Mouse (Mus musculus) v-Abl transformed pro-B cells (cell line): ENCODE data around the gene Ucn2.

Experiments used
- in situ Hi-C, 2 experiments: fragments of 400-800 bp; cut with MboI; formaldehyde crosslinking; loops; one replicate each; pipeline ENCODE4 v1.15.1; 2025; ENCODE audit not compliant: unreplicated experiment in 2 of 2

The Ucn2 gene

GRCm38 (mm10) chr9:108985710-108986109 is at the start of gene Ucn2:
TSS of gene Ucn2 (plus strand) at chr9:108986010.
- in situ Hi-C loops: no loop called here

- in situ Hi-C loops: no loop called here
These were observed 49.1 kb upstream of the Ucn2 start, which contains the start of gene Uqcrc1 for GRCm38 (mm10) chr9:108936418-108937364. TSS of gene Uqcrc1 (plus strand) at chr9:108936633.

- in situ Hi-C loops: no loop called here
These were observed 40.7 kb upstream of the Ucn2 start for GRCm38 (mm10) chr9:108945111-108945510.

GRCm38 (mm10) chr9:108945608-108946007 is 40.2 kb upstream of the Ucn2 start:
- in situ Hi-C loops: no loop called here

- in situ Hi-C loops: no loop called here
These were observed 36.4 kb upstream of the Ucn2 start for GRCm38 (mm10) chr9:108949231-108949966.

GRCm38 (mm10) chr9:108949967-108950728 is 35.7 kb upstream of the Ucn2 start:
- in situ Hi-C loops: no loop called here

- in situ Hi-C loops: no loop called here
These were observed 32.7 kb upstream of the Ucn2 start, which contains the start of gene Col7a1 for GRCm38 (mm10) chr9:108953081-108953636. TSS of gene Col7a1 (plus strand) at chr9:108953586.

GRCm38 (mm10) chr9:108955241-108955640 is 30.6 kb upstream of the Ucn2 start:
- in situ Hi-C loops: no loop called here

- in situ Hi-C loops: no loop called here
These were observed 30.0 kb upstream of the Ucn2 start for GRCm38 (mm10) chr9:108955846-108956245.

- in situ Hi-C loops: no loop called here
These were observed 22.2 kb upstream of the Ucn2 start for GRCm38 (mm10) chr9:108963577-108963976.

GRCm38 (mm10) chr9:108964338-108964737 is 21.5 kb upstream of the Ucn2 start:
- in situ Hi-C loops: no loop called here

GRCm38 (mm10) chr9:108970623-108971022 is 15.2 kb upstream of the Ucn2 start:
- in situ Hi-C loops: no loop called here

GRCm38 (mm10) chr9:108976483-108976882 is 9.3 kb upstream of the Ucn2 start:
- in situ Hi-C loops: no loop called here

- in situ Hi-C loops: no loop called here
These were observed 7.8 kb upstream of the Ucn2 start for GRCm38 (mm10) chr9:108977966-108978365.

- in situ Hi-C loops: no loop called here
These were observed 3.3 kb upstream of the Ucn2 start for GRCm38 (mm10) chr9:108982498-108982897.

GRCm38 (mm10) chr9:108983209-108983608 is 2.6 kb upstream of the Ucn2 start:
- in situ Hi-C loops: no loop called here

- in situ Hi-C loops: no loop called here
These were observed 2.0 kb downstream of the Ucn2 start for GRCm38 (mm10) chr9:108987704-108988350.

GRCm38 (mm10) chr9:108989802-108990461 is 4.1 kb downstream of the Ucn2 start:
- in situ Hi-C loops: no loop called here

- in situ Hi-C loops: no loop called here
These were observed 4.6 kb downstream of the Ucn2 start for GRCm38 (mm10) chr9:108990462-108990820.
